Mouse (Mus musculus) heart, postnatal 0 days (tissue): ENCODE measurements around the gene Ebf3. TPM values are rescaled to one million over a fixed set of nuclear protein-coding genes. Genes with fewer than 3 reads are reported as not detected.

Source experiments
- ATAC-seq: fragments of 200-750 bp; cut with Nextera tagmentation; 2 replicates; pipeline ENCODE4 v1.8.0; 2017; ENCODE audit warnings: low read depth, moderate number of reproducible peaks, moderate library complexity; ENCODE audit not compliant: insufficient read depth
- DNase-seq: peaks from one replicate; pipeline ENCODE4 v3.0.0-alpha.2; 2016; ENCODE audit warnings: low spot score
- H3K27ac ChIP-seq: fragments of 300-500 bp; sonication (generic); 2 replicates; pipeline ENCODE4 v1.5.1; 2014; ENCODE audit warnings: low read depth, mild to moderate bottlenecking
- H3K27me3 ChIP-seq: fragments of 300-500 bp; sonication (generic); 2 replicates; pipeline ENCODE4 v1.6.1; 2014; ENCODE audit warnings: low read length, mixed read lengths; ENCODE audit not compliant: control insufficient read depth, insufficient read depth
- H3K36me3 ChIP-seq: fragments of 300-500 bp; sonication (generic); replicated peaks from 2 replicates; pipeline ENCODE4 v1.6.1; 2014; ENCODE audit warnings: low read length, mixed read lengths; ENCODE audit not compliant: control insufficient read depth, insufficient read depth
- H3K4me1 ChIP-seq: fragments of 300-500 bp; sonication (generic); 2 replicates; pipeline ENCODE4 v1.6.1; 2014; ENCODE audit warnings: antibody characterized with exemption; ENCODE audit not compliant: control insufficient read depth, insufficient read depth
- H3K4me2 ChIP-seq: fragments of 300-500 bp; sonication (generic); 2 replicates; pipeline ENCODE4 v1.6.1; 2014; ENCODE audit warnings: low read depth, mild to moderate bottlenecking, low read length, moderate library complexity
- H3K4me3 ChIP-seq: fragments of 300-500 bp; sonication (generic); 2 replicates; pipeline ENCODE4 v1.5.1; 2014; ENCODE audit warnings: low read depth, low read length
- H3K9ac ChIP-seq: fragments of 300-500 bp; sonication (generic); replicated peaks from 2 replicates; pipeline ENCODE4 v1.6.1; 2014; ENCODE audit warnings: low read depth, low read length, mixed read lengths
- H3K9me3 ChIP-seq: fragments of 300-500 bp; sonication (generic); replicated peaks from 2 replicates; pipeline ENCODE4 v1.6.1; 2016; ENCODE audit warnings: low read length; ENCODE audit not compliant: control insufficient read depth
- CTCF ChIP-seq: IDR thresholded peaks from 2 replicates; pipeline ENCODE4 v1.5.1; 2016; ENCODE audit warnings: antibody characterized with exemption, control low read depth, low read depth
- EP300 ChIP-seq: IDR thresholded peaks from 2 replicates; pipeline ENCODE4 v1.6.1; 2016; ENCODE audit warnings: antibody characterized with exemption, low read depth
- WGBS: fragments of 180-500 bp; shearing (Covaris S2); extraction: QIAGEN DNeasy Blood & Tissue Kit; methylation state at CpG from one replicate; pipeline ENCODE4 v1.1.7; 2014; 5-methylcytosine and 5-hydroxymethylcytosine counted together
- polyA plus RNA-seq: library from polyadenylated mRNA; unstranded; fragments of >200 nt; fragmentation: Nextera tagmentation; extraction: Ambion mirVana; gene quantifications from 2 replicates; pipeline ENCODE4 v1.2.1, GENCODE M21; 2015
- total RNA-seq: library from RNA; depleted of rRNA; stranded (reverse); fragments of >200 nt; gene quantifications from 2 replicates; pipeline ENCODE4 v1.2.3, GENCODE M21; 2014; ENCODE audit warnings: low replicate concordance

Ebf3 gene
- total and polyA plus RNA-seq, 2 experiments from 2014 or later = 1.1 to 3.7 TPM

DNA sequence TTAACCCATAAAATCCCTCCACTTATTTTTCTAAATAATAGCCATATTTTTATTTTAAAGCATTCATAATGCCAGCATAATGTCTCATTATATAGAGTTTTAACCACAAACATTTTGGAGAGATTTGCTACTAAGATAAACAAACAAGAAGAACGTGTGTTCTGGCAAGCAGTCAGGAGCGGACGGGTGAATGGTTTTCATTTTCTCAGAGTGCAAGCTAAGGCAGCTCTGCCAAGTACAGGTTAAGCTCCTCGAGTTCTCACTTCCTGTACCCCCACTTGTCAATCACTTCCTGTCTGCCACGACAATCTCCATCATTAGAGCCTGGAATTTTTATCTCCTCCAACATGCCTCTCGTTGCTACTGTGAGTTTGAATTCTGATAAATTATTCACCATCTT, 13.4 kb downstream of the Ebf3 start:
- Histone ChIP-seq H3K9ac (no peak overlapping the region), H3K4me1 (peaks cover 6% of the 10 kb centered on the region; the same call in 1 of the 2 replicates), H3K27me3 (peaks cover 61% of the 10 kb centered on the region), H3K27ac (peak overlapping the region; percentile 61; the same call in 1 of the 2 replicates), H3K36me3 (no peaks in the 10 kb centered on the region), H3K4me2 (peak overlapping the region; percentile 34), H3K9me3 (no peaks in the 10 kb centered on the region), H3K4me3 (no peak overlapping the region)
- TF ChIP-seq CTCF (no peak), EP300 (no peak)
- WGBS = 21% methylated on average over 6 of the region's 6 CpGs
- DNase-seq (no peak), ATAC-seq (no peak)

DNA sequence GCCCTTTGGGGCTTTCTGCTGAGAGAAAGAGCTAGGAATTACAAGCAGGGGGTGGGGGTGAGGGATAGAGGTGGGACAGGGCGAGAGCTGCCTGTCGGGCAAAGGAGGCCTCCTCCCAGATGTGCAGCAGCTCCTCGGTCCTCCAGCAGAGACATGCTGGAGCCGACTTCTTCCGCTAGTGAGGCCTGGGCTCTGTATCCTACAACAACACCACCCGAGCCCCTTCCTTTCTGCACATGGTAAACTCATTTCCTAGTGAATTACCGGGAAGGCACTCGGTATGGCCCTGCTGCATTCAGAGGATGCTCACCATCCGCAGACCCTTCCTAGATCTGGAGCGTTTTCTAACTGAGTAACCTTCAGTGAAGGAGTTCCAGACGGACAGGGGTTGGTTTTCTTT, 14.1 kb downstream of the Ebf3 start:
- H3K4me1 ChIP-seq = peaks cover 6% of the 10 kb centered on the region; the same call in 1 of the 2 replicates
- H3K9me3 ChIP-seq = no peaks in the 10 kb centered on the region
- H3K4me2 ChIP-seq = no peak overlapping the region
- H3K27ac ChIP-seq = peak overlapping the region; percentile 61
- ATAC-seq = peak; percentile 40; the same call in 1 of the 2 replicates
- WGBS = 44% methylated on average over 11 of the region's 11 CpGs
- TF ChIP-seq CTCF (no peak), EP300 (no peak)
- no peak overlapping the region for H3K9ac ChIP-seq
- no peak for DNase-seq
- H3K4me3 ChIP-seq = no peak overlapping the region
- H3K36me3 ChIP-seq = no peaks in the 10 kb centered on the region
- peaks cover 55% of the 10 kb centered on the region for H3K27me3 ChIP-seq

DNA sequence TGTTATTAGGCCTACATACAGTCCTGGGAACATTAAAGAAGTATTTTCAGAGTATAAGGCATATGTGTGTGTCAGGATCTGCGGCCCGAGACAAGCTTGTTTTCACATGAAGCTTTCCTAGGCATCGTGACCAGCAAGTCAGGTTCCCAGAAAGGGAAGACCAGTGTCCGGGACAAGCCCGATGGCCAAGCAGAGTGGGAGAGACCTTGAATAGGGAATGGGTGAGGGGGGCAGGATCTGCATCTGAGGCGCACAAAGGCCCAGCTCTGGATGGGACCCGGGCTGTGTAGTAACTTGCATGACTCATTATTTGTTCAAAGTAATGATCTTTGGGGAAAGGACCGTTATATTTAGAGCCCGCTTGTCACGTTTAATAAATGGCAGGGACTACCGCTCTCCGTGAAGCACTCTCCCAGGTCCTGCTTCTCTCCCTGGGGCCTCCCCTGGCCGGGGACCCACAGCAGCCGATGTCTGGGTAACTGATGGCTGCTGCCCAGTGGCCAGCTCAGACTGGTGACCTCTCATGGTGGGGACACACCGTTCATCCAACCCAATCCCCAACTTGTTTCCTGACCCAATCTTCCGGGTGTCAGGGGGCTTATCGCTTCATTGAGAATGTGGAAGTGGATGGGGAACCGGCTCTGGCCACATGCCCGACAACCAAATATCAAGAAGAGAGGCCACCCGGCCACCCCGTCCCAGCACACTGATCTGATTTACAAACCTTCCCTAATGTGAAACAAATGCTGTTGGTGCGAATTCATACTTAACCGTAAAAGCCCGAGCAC, 16.5 kb downstream of the Ebf3 start:
- no peak overlapping the region for H3K4me2 ChIP-seq
- WGBS = 73% methylated on average over 24 of the region's 24 CpGs

DNA sequence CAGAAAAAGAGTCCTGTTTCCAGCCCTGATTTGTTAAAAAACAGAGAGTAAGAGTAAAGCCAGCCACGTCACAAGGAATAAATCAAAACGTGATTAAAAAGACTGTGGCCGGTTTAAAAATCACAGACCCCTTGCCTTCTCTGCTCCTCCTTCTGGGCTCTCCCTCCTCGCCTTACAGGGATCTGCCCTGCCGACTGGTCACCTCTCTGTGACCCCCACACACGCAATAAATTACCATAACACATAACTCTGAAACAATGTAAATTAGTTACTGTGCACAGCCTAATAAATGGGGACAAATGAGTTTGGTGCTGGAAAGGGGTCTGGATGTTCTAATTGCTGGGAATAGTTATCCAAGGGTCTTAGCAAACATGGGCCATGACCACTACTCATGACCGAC, 17.1 kb downstream of the Ebf3 start:
- Histone ChIP-seq H3K9me3 (no peaks in the 10 kb centered on the region), H3K27ac (no peak overlapping the region), H3K9ac (no peak overlapping the region), H3K4me2 (no peak overlapping the region), H3K4me3 (no peak overlapping the region), H3K27me3 (peaks cover 30% of the 10 kb centered on the region), H3K36me3 (no peaks in the 10 kb centered on the region), H3K4me1 (peaks cover 6% of the 10 kb centered on the region; the same call in 1 of the 2 replicates)
- no peak for ATAC-seq
- no peak for DNase-seq
- TF ChIP-seq EP300 (no peak), CTCF (no peak)
- WGBS = 76% methylated on average over 7 of the region's 7 CpGs

More for the DNA sequence above, 16.5 kb downstream of the Ebf3 start:
- Histone ChIP-seq H3K27me3 (peaks cover 33% of the 10 kb centered on the region), H3K36me3 (no peaks in the 10 kb centered on the region), H3K4me3 (no peak overlapping the region), H3K27ac (no peak overlapping the region), H3K9ac (no peak overlapping the region), H3K4me1 (peaks cover 6% of the 10 kb centered on the region; the same call in 1 of the 2 replicates), H3K9me3 (no peaks in the 10 kb centered on the region)
- DNase-seq (no peak), ATAC-seq (no peak)
- TF ChIP-seq EP300 = no peak
- no peak for TF ChIP-seq CTCF

DNA sequence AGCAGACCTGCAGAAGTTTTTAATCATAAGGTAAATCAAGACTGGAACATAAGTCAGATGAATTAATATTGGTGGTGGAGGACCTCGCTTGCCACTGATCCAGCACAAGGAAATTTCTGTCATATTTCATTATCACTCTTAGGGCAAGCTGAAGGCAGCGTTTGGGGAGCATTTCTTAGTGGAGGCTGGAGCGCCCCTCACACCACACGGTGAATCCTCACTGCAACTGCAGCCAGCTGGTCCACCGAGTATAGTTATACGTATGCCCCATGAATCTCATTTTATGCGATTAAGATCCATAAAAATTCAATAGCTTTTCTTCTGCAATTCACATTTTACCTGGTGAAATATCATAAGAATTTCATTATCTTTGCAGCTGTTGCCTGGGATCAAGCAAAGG, 18.6 kb downstream of the Ebf3 start:
- Histone ChIP-seq H3K9ac (no peak overlapping the region), H3K27me3 (peaks cover 24% of the 10 kb centered on the region), H3K9me3 (no peaks in the 10 kb centered on the region), H3K4me3 (no peak overlapping the region), H3K4me2 (no peak overlapping the region), H3K4me1 (no peaks in the 10 kb centered on the region), H3K36me3 (no peaks in the 10 kb centered on the region), H3K27ac (no peak overlapping the region)
- WGBS = 80% methylated on average over 7 of the region's 7 CpGs
- DNase-seq = no peak
- TF ChIP-seq EP300 (no peak), CTCF (no peak)
- no peak for ATAC-seq
